Mouse (Mus musculus) heart, embryonic 14.5 days (tissue): ENCODE data around the gene Nol4l. TPM values are rescaled to one million over a fixed set of nuclear protein-coding genes. Genes with fewer than 3 reads are reported as not detected.

Source experiments
- ATAC-seq: fragments of 200-750 bp; cut with Nextera tagmentation; 2 replicates; pipeline ENCODE4 v1.8.0; 2017; ENCODE audit warnings: low read depth, moderate TSS enrichment; ENCODE audit not compliant: insufficient number of reproducible peaks, insufficient read depth, low FRiP score
- H3K27ac ChIP-seq, 2 experiments: fragments of 200-500 bp in 1 of 2; fragments of 300-500 bp in 1 of 2; sonication (generic) in 1 of 2; replicated peaks in 1 of 2; 2 replicates each; pipeline ENCODE4 v1.5.1; 2012 to 2014; ENCODE audit warnings: low read depth in 2 of 2, low read length in 2 of 2, control low read depth in 1 of 2, mild to moderate bottlenecking in 1 of 2, mixed read lengths in 1 of 2; ENCODE audit not compliant: control insufficient read depth in 1 of 2, insufficient read depth in 1 of 2
- H3K27me3 ChIP-seq: fragments of 300-500 bp; sonication (generic); 2 replicates; pipeline ENCODE4 v1.6.1; 2014; ENCODE audit warnings: mild to moderate bottlenecking, low read length, control low read depth; ENCODE audit not compliant: control insufficient read depth, insufficient read depth
- H3K36me3 ChIP-seq: fragments of 300-500 bp; sonication (generic); 2 replicates; pipeline ENCODE4 v1.6.1; 2014; ENCODE audit warnings: mild to moderate bottlenecking, control low read depth, low read length, mixed read lengths; ENCODE audit not compliant: control insufficient read depth, insufficient read depth
- H3K4me1 ChIP-seq, 2 experiments: fragments of 200-500 bp in 1 of 2; fragments of 300-500 bp in 1 of 2; sonication (generic) in 1 of 2; 2 replicates each; pipeline ENCODE4 v1.6.1; 2012 to 2014; ENCODE audit warnings: low read length in 2 of 2, control low read depth in 1 of 2, mixed read lengths in 1 of 2; ENCODE audit not compliant: control insufficient read depth in 2 of 2, insufficient read depth in 2 of 2
- H3K4me2 ChIP-seq: fragments of 300-500 bp; sonication (generic); 2 replicates; pipeline ENCODE4 v1.6.1; 2014; ENCODE audit warnings: mild to moderate bottlenecking, low read length
- H3K4me3 ChIP-seq, 2 experiments: fragments of 200-500 bp in 1 of 2; fragments of 300-500 bp in 1 of 2; sonication (generic) in 1 of 2; 2 replicates each; pipeline ENCODE4 v1.5.1; 2012 to 2014; ENCODE audit warnings: low read length in 2 of 2, mild to moderate bottlenecking in 2 of 2, control low read depth in 1 of 2, low read depth in 1 of 2, moderate library complexity in 1 of 2; ENCODE audit not compliant: control insufficient read depth in 1 of 2, insufficient read depth in 1 of 2
- H3K9ac ChIP-seq: fragments of 300-500 bp; sonication (generic); 2 replicates; pipeline ENCODE4 v1.6.1; 2014; ENCODE audit warnings: mild to moderate bottlenecking, low read length
- H3K9me3 ChIP-seq: fragments of 300-500 bp; sonication (generic); 2 replicates; pipeline ENCODE4 v1.6.1; 2016; ENCODE audit warnings: low read length, control low read depth; ENCODE audit not compliant: control insufficient read depth
- WGBS: fragments of 180-500 bp; shearing (Covaris S2); extraction: QIAGEN DNeasy Blood & Tissue Kit; methylation state at CpG from one replicate; pipeline ENCODE4 v1.1.7; 2014; 5-methylcytosine and 5-hydroxymethylcytosine counted together
- polyA plus RNA-seq: library from polyadenylated mRNA; unstranded; fragments of >200 nt; fragmentation: Nextera tagmentation; extraction: Ambion mirVana; gene quantifications from 2 replicates; pipeline ENCODE4 v1.2.1, GENCODE M21; 2014

Nol4l gene
- polyA plus RNA-seq, 1 experiment from 2014 or later, result 12.6 TPM

- Histone ChIP-seq H3K9ac (no peak overlapping the region), H3K4me3 (no peak overlapping the region), H3K4me2 (no peak overlapping the region), H3K9me3 (no peaks in the 10 kb centered on the region), H3K27me3 (no peaks in the 10 kb centered on the region), H3K36me3 (no peaks in the 10 kb centered on the region), H3K4me1 (peaks cover 9 to 14% of the 10 kb centered on the region in 2 experiments), H3K27ac (no peak overlapping the region)
- no peak for ATAC-seq
- WGBS, result 84% methylated on average over 7 of the region's 7 CpGs
Observed at GRCm38 (mm10) chr2:153554543-153554942, 24.8 kb upstream of the Nol4l start.

GRCm38 (mm10) chr2:153549486-153549885 lies 19.7 kb upstream of the Nol4l start:
- Histone ChIP-seq H3K36me3 (no peaks in the 10 kb centered on the region), H3K27ac (peak overlapping the region; percentile 67 to 70)
- 42% methylated on average over 8 of the region's 8 CpGs for WGBS

GRCm38 (mm10) chr2:153548221-153548923 lies 18.6 kb upstream of the Nol4l start:
- H3K27ac ChIP-seq, result peak overlapping the region in 1 of 2 experiments; percentile 67; a peak in 2 of 4 replicates
- no peaks in the 10 kb centered on the region for H3K9me3 ChIP-seq
- 37% methylated on average over 14 of the region's 14 CpGs for WGBS
- ATAC-seq, result no peak
- no peaks in the 10 kb centered on the region for H3K27me3 ChIP-seq
- H3K4me1 ChIP-seq, result peaks cover 21 to 27% of the 10 kb centered on the region in 2 experiments
- H3K4me2 ChIP-seq, result no peak overlapping the region
- no peak overlapping the region for H3K4me3 ChIP-seq
- peak overlapping the region; percentile 8; the same call in 1 of the 2 replicates for H3K9ac ChIP-seq
- H3K36me3 ChIP-seq, result no peaks in the 10 kb centered on the region

More at GRCm38 (mm10) chr2:153549486-153549885, 19.7 kb upstream of the Nol4l start:
- peak; percentile 42; the same call in 1 of the 2 replicates for ATAC-seq
- H3K4me2 ChIP-seq, result no peak overlapping the region
- H3K27me3 ChIP-seq, result no peaks in the 10 kb centered on the region
- peak overlapping the region; percentile 46 for H3K9ac ChIP-seq
- peaks cover 21 to 27% of the 10 kb centered on the region in 2 experiments for H3K4me1 ChIP-seq
- no peak overlapping the region for H3K4me3 ChIP-seq
- no peaks in the 10 kb centered on the region for H3K9me3 ChIP-seq

GRCm38 (mm10) chr2:153547633-153548032 lies 17.9 kb upstream of the Nol4l start:
- H3K4me3 ChIP-seq, result no peak overlapping the region
- no peak overlapping the region for H3K9ac ChIP-seq
- H3K27ac ChIP-seq, result no peak overlapping the region
- no peaks in the 10 kb centered on the region for H3K27me3 ChIP-seq
- H3K4me1 ChIP-seq, result peaks cover 21 to 27% of the 10 kb centered on the region in 2 experiments
- no peak overlapping the region for H3K4me2 ChIP-seq
- H3K9me3 ChIP-seq, result no peaks in the 10 kb centered on the region
- ATAC-seq, result no peak
- WGBS, result 60% methylated on average over 3 of the region's 3 CpGs
- no peaks in the 10 kb centered on the region for H3K36me3 ChIP-seq

- Histone ChIP-seq H3K9ac (no peak overlapping the region), H3K4me1 (peaks cover 21 to 27% of the 10 kb centered on the region in 2 experiments), H3K27me3 (no peaks in the 10 kb centered on the region), H3K4me2 (no peak overlapping the region), H3K36me3 (no peaks in the 10 kb centered on the region), H3K4me3 (no peak overlapping the region), H3K27ac (no peak overlapping the region), H3K9me3 (no peaks in the 10 kb centered on the region)
- ATAC-seq, result no peak
- 77% methylated on average over 4 of the region's 4 CpGs for WGBS
Observed at GRCm38 (mm10) chr2:153546972-153547371, 17.2 kb upstream of the Nol4l start.

GRCm38 (mm10) chr2:153546471-153546870 lies 16.7 kb upstream of the Nol4l start:
- Histone ChIP-seq H3K4me2 (no peak overlapping the region), H3K27me3 (no peaks in the 10 kb centered on the region), H3K9ac (no peak overlapping the region), H3K9me3 (no peaks in the 10 kb centered on the region), H3K36me3 (no peaks in the 10 kb centered on the region), H3K4me3 (no peak overlapping the region), H3K4me1 (peaks cover 21 to 27% of the 10 kb centered on the region in 2 experiments), H3K27ac (no peak overlapping the region)
- WGBS, result 31% methylated on average over 5 of the region's 5 CpGs
- no peak for ATAC-seq

GRCm38 (mm10) chr2:153544771-153545170 lies 15.0 kb upstream of the Nol4l start:
- Histone ChIP-seq H3K4me3 (no peak overlapping the region), H3K9ac (no peak overlapping the region), H3K27ac (no peak overlapping the region), H3K4me1 (peaks cover 20 to 26% of the 10 kb centered on the region in 2 experiments), H3K4me2 (no peak overlapping the region), H3K36me3 (no peaks in the 10 kb centered on the region), H3K9me3 (no peaks in the 10 kb centered on the region), H3K27me3 (no peaks in the 10 kb centered on the region)
- 62% methylated on average over 4 of the region's 4 CpGs for WGBS
- no peak for ATAC-seq
